Mouse (Mus musculus) urinary bladder, adult 2 months (tissue): ENCODE data around the gene Il6ra. TPM values are rescaled to one million over a fixed set of nuclear protein-coding genes. Genes with fewer than 3 reads are reported as not detected.

Experiments
- DNase-seq: peaks from one replicate; pipeline ENCODE4 v3.0.0; 2022; ENCODE audit warnings: low spot score
- polyA plus RNA-seq: library from polyadenylated mRNA; depleted of rRNA; stranded (reverse); fragments of >200 nt; gene quantifications from 2 replicates; pipeline ENCODE4 v1.2.3, GENCODE M21; 2012

The Il6ra gene
- polyA plus RNA-seq, 1 experiment: 5.3 TPM

DNA sequence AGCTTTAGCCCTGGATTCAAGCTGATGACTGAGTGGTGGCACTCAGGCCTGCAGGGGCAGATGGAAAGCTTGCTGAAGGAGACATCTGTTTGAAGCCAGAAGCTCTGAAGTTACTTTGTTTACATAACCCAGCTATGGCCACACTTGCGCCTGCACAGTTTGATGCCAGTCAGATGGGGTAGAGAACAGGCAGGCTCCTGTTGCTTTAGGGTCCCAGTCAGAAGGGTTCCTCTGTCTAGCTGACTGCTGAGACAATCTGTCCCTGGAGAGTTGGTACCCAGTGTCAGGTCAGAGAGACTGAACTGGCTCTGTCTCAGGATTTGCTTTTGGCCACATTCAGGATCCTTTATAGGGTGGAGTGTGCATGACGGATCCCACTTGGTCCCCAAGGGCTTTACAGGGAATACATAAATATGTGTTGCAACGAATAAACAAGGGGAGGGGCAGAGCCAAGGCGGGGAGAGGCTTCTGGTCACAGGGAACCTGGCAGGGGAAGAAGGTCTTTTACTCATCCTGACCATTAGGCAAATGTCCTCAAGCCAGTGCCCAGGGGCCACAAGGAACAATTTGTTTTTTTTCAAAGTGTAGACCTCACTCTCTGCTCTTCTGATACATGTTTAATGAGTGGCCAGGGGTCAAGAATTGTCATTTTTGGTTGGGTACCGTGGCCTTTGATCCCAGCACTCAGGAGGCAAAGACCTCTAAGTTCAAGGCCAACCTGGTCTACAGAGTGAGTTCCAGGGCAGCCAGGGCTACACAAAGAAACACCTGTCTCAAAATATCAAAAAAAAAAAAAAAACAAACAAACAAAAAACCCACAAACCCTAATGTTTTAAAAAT lies 3.1 kb downstream of the Il6ra start:
- DNase-seq: no peak

DNA sequence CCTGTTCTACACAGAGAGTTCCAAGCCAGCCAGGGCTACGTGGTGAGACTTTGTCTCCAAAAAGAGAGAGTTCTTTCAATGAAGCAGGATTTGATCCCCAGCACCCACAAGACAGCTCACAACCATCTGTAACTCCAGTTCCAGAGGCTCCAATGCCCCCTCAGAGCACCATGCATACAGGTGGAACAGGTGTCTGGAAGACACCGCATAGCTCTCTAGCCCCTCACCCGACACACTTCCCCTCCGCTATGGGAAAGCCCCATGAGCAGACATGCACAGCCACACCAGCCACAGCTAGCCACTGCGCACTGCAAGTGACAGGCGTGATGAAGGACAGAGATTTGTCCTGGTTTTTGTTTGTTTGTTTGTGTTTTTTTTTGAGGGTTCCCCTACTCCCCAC lies 4.2 kb downstream of the Il6ra start:
- DNase-seq: no peak

DNA sequence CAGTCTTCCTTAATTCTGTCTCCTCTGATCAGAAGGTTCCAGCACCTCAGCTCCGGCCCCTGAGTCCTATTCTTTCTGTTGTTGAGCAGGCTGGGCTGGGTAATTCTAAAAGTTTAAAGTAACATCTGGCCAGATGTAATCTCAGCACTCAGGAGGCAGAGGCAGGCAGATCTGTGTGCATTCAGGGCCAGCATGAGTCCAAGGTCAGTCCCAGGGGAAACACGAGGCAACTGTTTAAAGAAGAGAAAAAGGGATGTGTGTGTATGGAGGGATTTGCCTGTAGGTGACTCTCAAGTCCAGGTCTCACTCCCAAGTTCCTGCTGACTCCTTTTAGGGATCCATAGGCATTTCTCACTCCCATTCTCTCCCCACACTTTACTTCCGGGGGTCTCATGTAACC lies 5.2 kb downstream of the Il6ra start:
- no peak for DNase-seq

DNA sequence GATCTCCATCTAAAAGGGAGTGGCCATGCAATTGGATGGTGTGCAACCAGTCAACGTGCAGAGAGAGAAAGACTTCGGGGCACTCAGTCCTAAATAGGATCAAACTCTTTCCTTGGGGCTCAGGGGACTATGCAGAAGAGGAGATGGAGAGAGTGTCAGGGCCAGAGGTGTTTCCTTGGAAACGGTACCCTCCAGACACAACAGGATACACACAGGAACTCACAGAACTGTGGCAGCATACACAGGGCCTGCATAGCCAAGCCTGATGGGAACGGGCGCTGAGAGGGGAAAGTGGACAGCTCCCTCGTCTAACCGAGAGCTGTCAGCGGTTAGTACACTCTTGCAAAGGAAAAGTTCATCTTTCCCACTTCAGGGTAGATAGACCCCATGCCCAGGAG lies 13.5 kb downstream of the Il6ra start:
- DNase-seq: no peak

DNA sequence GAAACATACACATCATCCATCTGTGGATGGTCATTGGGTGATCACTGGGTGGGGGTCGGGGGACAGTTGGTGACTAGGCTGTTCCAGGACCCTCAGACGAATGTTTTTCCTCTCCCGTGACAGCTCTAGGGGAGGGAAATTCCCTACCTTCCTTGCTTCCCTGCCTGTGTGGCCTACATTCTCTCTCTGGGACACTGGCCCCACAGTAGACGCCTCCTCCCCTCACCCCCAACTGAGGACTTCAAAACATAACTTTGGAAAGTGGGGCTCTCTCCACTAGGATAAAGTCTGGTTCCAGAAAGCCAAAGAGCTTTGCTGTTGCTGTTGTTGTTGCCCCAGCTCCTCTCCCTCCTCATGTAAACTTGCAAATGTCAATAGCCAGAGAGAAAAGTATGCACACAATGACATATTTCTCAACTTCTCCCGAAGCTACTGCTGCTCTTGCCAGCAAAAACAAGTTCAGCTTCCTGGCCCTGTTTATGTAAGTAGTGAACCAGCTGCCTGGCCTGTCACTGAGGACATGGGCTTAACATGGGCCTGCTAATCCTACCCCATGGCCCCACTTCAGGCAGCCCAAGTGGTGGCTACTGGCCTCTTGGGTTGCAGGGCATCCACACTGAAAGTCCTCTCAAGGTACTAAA lies 14.0 kb downstream of the Il6ra start:
- DNase-seq: no peak

DNA sequence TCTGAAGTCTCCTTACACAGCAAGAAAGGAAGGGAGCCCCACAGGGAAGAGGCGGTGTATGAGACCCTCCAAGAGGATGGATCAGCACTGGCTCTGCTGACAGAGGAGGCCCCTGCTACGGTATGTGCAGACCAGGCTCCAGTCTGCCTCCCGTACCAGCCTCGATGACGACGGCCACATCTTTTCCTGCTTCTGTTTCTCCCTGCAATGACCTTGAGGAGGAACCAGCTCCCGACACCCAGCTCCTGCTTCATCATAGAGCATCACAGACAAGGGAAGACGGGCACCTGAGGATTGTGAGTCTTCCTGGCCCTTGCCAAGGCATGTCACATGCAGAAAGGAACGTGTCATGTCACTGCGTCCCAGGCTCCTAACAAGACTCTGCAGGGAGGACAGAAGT lies 15.0 kb downstream of the Il6ra start:
- DNase-seq: no peak

DNA sequence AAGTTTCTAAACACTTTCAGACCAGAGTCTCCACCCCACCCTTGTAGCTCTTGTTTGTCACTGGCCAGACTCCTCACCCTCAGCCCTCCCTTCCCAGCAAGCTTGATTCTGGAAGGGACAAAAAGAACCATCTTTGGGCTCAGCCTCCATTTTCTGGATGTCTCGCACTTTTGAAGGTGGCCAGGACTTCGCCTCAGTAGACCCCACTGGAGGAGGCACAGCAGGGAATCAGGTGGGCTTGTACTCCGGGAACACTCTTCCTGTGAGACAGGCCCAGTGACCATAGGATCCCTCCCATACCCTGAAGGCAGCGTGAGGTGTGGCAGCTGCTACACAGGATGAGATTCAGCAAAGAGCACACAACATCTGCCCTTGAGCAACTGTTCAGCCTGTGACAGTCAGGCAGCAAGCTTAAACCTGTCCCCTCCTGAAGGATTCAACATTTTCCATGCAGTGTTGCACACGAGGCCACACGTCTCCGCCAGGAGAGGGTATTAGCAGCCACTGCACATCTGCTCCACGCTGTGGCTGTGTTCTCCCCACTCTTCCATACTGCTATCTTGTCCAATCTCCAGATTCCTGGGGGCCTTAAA lies 15.7 kb downstream of the Il6ra start:
- DNase-seq: no peak

DNA sequence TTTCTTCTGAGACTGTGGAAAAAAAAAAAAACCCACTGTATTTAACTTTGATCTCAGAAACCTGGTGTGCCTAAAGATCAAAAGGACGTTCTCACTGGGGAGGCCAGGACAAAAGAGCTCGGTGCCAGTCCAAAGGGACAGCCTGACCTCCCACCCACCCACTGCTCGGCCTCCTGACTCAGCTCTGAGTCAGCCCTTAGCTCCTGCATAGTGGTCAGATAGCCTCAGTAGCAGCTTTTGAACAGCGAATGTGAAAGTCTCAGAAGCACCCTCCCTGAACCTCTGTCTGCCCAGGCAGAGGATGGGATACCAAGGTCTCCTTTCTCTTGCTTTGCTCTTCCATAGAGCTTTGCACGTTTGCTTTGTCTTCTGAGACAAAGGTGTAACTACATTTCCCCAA lies 16.4 kb downstream of the Il6ra start:
- no peak for DNase-seq

DNA sequence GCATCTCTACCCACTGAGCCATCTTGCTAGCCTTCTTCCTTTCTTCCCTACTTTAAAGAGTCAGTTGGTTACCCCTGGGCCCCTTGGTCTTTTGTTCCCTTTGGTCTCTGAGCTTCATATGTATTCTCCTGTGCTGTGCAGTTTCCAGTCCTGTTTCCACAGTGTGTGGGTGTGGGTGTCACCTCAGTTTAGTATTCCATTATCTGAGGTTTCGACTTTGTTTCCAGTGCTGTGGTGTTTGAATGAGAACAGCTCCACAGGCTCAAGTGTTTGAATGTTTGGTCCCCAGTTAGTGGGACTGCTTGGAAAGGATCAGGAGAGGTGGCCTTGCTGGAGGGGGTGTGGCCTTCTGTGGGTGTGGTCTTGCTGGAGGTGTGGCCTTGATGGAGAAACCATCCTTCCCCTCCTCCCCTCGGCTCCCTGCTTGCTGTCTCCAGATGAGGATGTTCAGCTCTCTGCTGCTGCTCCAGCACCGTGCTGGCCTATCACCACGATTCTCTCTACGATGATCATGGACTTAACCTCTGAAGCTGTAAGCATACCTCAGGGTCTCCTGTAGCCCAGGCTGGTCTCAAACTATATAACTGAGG lies 20.4 kb downstream of the Il6ra start:
- DNase-seq: no peak

DNA sequence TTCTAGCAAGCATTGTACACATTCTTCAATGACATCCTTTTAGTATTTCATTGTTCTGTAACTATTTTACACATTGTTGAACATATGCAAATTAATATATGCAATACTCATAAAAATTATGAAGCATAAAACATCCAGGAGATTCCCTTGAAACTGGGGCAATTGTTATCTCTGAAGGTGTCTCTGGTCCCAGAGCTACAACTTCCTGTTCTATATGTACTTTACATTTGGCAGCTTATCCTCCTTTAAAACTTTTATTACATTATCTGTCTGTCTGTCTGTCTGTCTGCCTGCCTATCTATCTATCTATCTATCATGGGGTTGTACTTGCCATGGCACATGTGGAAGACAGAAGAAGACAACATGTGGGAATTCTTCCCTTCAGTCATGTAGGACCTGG lies 21.3 kb downstream of the Il6ra start:
- DNase-seq: no peak

DNA sequence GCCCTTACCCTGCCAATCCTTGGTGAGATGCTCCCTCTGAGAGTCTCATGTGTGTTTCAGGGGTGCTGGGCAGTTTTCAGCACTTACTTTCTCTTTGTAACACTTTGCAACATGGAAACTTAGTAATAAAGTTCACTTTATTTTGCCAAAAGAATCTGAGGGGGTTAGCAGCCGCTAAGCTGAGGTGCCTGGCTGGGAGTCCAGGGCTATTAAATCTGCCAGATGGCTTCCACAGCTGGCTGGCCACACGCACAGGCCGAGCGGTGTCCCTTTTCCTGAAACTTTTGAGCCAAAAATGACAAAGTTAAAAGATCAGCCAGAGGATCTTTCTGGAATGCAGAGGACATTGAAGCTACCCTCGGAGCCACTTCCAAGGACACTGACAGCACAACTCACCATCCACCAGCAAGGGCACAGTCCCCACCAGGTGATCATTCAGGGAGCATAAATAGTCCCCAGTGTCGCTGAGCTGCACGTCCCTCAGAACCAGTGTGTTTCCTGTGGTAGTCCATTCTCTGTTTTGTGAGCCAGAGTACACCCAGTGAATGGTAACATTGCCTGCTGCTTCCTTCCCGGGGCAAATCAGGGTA lies 23.1 kb downstream of the Il6ra start:
- no peak for DNase-seq

DNA sequence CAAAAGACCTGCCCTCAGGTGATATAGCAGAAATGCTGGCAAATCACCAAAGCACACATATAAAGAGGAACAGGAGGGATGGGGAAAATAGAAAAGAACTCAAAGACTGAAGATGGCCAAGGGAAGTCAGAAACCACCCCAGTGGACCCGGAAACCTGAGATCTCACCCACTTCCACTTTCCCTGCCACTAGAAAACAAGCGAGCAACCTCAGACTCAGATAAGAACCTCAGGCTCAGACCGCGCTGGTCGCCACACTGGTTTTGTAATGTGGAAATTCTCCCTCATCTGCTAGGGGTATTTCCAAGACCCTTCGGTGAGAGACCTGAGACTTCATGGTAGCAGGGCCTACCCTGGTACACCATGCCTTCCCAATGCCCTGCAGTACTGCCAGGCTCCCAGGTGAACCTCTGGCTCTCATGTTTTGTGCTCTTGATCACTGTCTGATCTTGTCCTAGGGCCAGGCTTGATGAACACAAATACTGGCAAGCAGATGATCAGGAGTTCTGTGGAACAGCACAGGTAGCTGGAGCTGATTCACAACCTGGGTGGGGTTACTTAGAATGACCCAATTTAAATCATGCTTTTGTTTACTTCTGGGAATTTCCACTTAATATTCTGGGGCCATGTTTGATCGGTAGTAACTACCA lies 25.3 kb downstream of the Il6ra start:
- no peak for DNase-seq

DNA sequence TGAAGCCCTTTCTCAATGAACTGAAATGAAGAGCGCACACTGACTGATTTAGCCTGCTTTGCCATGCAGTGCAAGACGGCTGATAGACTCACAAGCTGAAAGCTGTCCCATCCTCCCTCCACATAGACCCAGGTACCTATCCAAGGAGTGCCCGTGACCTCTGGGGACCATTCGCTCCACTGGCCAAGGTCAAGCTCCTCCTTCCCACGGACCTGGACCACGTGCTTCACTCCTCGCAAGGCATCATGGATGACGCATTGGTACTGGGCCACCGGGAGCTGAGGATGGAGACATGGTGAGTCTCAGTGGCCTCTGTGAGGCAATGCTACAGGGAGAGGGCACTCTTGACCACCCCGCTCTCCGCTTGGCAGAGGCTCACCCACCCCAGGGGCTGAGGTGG lies 27.2 kb downstream of the Il6ra start:
- no peak for DNase-seq

DNA sequence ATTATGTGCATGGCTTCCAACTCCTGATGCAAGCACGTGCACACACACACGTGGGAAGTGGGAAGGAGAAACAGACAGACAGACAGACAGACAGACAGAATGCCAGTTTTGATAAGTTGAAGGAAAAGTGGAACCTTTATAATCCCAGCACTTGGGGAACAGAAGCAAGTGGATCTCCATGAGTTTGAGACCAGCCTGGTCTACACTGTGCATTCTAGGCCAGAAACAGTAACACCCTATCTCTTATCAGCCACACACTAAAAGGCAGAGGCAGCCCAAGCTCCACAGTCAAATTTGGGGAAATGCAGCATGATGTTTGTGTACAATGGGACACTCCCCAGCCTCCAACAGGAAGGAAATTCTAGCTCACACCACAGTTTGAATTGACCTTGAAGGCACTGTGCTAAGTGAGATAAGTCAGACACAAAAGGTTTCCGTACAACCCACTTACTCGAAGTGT lies 29.4 kb downstream of the Il6ra start:
- no peak for DNase-seq

DNA sequence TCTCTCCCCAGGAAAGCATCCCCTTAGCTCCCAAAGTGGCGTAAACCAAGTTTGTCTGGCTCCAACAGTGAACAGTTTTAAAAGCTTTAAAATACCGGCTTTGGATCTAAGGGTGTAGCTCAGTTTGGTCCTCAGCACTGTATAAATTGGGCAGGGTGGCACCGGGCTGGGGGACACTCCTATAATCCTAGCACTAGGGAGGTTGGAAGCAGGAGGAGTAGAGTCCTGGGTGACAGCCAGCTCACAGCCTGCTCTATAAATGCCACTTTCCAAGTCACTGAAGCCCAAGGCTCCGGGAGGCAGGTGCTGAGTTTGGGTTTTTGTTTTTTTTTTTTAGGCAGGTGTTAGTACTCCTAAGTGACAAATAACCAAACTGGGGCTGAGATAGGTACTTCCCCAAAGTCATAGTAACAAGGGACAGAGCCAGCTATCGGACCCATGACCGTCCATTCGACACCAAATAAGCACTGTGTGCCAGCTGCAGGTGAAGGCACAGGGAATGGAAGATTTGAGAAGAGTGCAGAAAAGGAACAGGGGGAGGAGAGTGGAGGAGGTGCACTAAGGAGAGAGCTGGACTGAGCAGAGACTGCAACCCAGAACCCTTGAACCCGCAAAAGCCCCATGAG lies 30.3 kb downstream of the Il6ra start:
- no peak for DNase-seq

DNA sequence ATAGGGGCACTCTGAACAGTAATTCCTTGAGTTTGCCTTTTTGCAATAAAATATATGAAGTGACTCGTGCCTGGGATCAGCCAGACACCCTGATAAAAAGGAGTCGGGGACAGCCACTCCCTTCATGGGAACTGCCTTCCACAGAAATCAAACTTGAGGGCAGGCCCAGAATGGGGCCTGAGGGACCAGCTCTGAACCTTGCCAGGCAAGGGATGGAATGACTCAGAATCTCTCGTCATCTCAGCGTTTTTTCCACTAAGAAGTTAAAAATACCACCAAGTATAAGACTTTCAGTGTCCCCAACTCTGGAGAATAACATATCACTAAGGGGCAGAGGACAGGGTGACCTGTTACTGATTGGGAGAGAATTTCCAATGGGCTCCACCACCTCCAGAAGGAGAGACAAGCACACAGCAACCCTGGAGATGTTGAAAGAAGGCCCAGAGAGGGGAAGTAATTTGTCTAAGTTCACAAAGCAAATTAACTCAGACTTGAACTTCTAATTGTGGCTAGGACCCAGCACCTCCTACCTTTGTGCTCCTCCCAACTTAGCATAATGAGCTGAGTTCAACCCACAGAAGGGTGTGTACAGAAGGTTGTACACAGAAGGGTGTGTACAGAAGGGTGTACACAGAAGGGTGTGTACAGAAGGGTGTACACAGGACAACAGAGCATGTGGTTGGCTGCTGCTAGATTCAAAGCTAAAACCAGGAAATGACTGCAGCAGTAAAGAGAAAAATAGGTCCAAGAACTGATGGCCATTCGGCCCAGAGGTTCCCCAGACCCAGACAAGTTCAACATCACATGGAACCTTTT lies 32.8 kb downstream of the Il6ra start:
- no peak for DNase-seq

DNA sequence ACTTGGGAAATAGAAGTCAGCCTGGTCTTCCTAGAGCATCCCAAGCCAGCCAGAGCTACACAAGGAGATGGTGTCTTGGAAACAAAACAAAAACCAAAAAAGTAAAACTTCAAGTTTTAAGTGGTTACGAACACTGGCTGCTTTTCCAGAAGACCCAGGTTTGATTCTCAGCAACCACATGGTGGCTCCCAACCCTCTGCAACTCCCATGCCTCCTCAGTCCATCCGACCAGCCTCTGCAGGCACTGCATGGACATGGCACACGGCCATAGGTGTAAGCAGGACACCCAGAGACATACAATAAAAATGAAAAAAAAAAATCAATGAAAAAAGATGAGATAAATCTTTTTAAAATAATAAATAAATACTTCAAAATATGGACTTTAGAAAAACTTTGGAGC lies 33.7 kb downstream of the Il6ra start:
- no peak for DNase-seq

DNA sequence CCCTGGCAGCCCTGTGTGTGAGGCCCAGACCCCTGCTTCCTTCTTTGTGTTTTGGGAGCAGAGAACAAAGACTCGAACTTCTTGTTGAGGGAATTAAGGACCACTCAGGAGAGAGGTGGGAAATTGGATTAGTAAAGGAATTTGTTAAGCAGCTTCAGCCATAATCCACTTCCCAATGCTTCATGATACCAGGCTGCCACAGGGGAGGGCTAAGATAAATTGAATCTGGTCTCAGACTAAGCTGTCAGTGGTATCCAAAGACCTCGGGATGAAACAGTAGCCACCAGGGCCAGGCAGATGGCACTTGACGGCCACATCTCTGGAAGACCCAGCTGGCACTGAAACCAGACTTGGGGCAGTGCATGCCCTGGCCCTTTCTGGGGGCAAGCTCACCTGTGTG lies 34.5 kb downstream of the Il6ra start:
- no peak for DNase-seq

DNA sequence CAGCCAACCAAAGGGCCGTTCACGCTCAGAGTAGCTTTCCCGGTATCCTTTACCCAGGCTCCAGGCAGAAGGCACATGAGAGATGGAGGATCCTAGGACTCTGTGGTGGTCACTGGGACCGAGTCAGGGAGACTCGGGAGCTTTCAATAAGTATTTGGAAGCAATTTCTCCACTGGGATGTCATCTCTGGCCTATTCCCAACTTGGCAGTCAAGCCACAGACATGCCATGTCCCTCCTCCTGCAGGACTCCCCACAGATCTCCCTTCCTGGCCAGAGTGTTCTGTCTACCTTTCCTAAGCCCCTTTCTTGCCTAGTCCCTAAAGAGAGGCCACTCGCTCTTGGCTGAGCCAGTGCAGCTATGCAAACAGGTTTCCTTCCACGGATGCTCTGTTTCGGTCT lies 35.9 kb downstream of the Il6ra start:
- no peak for DNase-seq

DNA sequence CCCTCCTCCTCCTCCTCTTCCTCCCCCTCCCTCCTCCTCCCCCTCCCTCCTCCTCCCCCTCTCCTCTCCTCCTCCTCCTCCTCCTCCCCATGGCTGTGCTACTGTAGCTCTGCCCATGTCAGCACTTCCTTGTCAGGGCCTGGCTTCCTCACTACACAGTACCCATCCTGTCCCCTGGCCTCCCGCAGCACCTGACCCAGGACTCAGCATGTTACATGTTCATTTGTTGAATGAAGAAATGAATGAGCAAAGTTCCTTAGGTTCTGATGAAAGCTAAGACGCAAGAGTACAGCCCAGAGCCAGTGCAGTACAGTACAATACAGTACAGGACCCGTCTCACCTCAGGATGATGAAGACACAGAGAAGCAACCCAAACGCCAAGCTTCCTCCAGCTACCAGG lies 36.5 kb downstream of the Il6ra start:
- no peak for DNase-seq

DNA sequence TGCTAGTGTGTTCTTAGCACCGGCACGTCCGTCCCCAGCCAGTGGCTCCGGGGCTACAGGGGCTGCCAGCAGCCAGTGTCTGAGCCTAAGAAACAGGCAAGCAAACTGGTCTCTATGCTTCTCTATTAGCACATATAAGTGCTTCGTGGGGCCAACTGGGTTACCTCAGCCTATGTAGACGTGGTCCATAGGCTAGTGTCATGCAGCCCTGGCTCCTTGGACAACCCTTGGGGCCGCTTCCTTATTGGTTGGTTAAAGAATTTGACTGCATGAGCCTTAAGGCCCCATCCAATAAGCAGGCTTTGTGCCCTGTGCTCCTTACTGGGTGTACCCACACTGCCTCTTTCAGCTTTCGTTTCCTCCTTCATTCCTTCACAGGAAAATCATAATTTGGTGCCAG lies 37.2 kb downstream of the Il6ra start:
- no peak for DNase-seq
